Mouse (Mus musculus) MN1 (cell line): ENCODE results near the gene Med24.

ENCODE experiments used
- DNase-seq: peaks from one replicate; pipeline ENCODE4 v3.0.0-alpha.2; 2016; ENCODE audit warnings: low spot score

Med24 gene

GRCm38 (mm10) chr11:98729119-98729588 is at the start of gene Med24:
Gene Med24 (minus strand): TSS chr11:98729435.
- DNase-seq: peak; percentile 94

DNA sequence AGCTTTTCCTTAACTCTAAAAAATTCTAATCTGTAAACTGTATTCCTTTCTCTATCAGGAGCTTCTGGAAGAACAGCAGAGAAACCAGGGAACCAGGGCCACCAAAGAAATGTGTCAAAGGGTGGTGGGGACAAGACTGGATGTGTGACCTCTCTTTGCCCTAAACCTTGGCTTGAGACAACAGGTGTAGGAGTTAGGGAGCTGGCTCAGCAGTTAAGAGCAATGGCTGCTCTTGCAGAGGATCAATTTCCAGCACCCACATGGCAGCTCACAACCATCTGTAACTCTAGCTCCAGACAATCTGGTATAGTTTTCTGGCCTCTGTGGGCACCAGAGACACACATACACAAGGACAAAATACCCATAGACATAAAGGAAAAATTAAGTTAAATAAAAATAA is 48.7 kb upstream of the Med24 start:
- DNase-seq: no peak

GRCm38 (mm10) chr11:98776843-98777590 is 47.8 kb upstream of the Med24 start:
- peak; percentile 29 for DNase-seq

- peak; percentile 40 for DNase-seq
These were observed 47.0 kb upstream of the Med24 start for GRCm38 (mm10) chr11:98776052-98776764.

GRCm38 (mm10) chr11:98775348-98776051 is 46.3 kb upstream of the Med24 start:
- peak; percentile 98 for DNase-seq

- no peak for DNase-seq
These were observed 45.5 kb upstream of the Med24 start, which contains the start of gene Nr1d1 for GRCm38 (mm10) chr11:98774582-98775347. Gene Nr1d1 (minus strand): TSS chr11:98775333.

DNA sequence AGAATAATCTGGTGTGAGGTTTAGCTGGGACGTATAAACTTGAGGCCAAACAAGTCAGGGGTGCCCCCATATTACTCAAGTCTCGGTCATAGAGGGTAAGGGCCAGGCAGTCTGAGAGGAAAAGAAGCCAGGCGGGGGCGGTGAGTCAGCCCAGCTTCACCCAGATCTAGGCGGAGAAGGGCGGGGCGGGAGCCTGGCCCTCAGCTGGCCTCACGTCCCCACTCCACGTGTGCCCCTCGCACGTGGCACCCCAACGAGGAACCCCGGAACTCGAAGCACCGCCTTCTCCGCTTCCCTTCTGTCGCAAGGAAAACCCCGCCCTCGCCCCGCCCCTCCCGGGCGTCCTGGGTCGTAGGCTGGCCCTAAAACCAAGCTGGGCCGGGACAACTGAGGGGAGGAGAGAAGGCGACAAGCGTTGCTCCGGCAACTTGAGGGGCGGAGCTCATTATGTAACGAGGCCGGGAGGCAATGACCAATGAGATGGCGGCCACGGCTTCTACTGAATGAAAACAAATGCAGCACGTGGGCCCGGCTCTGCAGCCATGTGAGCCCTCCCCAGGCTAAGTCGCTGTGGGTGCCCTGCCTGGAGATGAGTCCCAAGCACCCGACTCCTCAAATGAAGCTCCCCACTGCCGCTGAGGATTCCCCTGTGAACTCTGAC is 44.5 kb upstream of the Med24 start:
- peak; percentile 95 for DNase-seq

DNA sequence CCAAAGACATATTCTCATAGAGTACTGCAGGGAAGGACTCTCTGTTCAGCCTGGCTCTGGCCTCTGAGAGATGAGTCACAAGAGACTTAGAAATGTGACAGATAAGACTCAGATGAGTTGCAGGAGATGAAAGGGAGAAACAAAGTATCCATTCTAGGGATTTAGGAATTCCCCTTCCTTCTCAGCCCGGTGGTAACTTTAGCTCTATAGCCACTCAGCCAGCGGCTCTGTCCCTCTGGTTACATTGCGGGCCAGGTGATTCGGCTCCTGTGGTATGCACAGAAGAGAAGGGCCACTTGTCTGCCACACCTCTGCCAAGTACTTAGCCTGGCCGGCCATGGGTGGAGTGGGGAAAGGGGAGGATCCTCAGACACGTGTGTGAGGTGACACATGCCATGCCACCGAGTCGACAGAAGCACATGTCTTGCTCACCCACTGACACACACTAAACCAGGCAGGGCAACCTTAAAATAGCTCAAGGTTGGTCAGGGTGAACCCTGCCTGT is 43.5 kb upstream of the Med24 start:
- peak; percentile 54 for DNase-seq

GRCm38 (mm10) chr11:98771844-98772525 is 42.8 kb upstream of the Med24 start:
- no peak for DNase-seq

GRCm38 (mm10) chr11:98771131-98771530 is 41.9 kb upstream of the Med24 start:
- DNase-seq: no peak

DNA sequence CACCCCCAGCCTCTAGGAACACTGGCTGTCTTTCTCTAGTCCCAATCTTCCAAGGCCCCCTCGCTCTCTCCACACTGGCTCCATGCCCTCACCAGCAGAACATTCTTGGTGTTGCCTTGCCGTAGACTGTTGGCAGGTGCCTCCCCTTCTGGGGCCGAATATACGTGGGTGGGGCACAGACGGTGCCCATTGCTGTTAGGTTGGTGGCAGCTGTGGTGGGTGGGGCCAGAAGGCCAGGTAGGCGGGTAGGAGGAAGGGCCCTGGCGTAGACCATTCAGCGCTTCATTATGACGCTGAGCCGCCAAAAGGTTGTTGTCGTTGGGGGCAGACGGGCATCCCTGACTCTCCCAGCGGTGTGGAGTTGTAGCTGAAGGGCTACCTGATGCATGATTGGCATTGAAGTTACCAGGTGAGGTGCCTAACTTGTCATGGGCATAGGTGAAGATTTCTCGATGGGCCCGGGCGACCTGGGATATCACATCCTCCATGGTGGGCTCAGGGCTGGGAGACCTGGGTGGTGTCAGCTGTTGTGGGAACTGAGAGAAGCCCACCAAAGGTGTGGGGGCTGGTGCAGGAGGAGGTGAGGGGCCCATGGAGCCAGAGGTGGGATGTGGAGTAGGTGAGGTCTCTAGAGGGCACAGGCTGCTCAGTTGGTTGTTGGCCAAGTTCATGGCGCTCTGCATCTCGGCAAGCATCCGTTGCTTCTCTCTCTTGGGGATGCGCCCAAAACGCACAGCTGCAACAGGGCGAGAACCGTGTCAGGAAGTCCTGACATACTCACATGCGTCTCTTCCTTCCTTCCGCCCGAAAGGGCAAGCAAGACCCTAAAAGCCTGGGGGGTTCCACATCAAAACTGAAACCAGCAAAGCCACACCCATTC is 41.1 kb upstream of the Med24 start:
- DNase-seq: no peak

GRCm38 (mm10) chr11:98769007-98769954 is 40.0 kb upstream of the Med24 start:
- DNase-seq: no peak

DNA sequence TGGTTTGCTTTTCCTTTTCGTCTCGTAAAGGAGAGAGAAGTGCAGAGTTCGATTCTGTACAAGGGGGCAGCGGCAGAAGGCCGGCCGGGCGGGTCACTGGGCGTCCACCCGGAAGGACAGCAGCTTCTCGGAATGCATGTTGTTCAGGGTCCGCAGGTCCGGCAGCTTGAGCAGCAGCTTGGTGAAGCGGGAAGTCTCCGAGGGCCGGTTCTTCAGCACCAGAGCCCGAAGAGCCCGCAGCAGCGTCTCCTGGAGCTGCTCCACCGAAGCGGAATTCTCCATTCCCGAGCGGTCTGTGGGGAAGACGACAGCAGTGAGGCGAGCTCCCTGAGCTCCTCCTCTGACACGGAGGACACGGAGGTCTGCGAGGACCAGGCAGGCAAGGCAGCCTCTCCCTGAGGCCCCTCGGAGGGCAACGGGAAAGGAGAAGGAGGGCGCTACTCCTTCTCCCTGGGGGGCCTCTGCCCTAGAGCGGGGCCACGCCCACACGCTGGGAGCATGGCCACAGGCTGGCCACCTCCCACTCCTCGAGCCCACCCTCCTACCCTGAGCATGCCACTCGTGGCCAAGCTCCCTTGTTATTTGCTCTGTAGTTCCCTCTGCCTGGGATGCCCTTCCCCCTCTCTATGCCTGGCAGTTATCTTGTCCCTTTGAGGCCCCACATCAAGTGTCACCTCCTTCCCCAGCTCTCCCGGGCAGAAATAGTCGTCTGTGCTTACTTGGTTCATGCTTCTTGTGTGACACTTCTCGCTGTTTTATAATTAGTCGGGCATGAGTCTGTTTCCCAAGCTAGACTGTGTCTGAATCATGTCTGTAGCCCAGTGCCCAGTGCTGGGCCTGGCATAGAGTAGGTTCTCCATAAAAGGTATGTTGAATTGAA is 39.1 kb upstream of the Med24 start:
- no peak for DNase-seq

DNA sequence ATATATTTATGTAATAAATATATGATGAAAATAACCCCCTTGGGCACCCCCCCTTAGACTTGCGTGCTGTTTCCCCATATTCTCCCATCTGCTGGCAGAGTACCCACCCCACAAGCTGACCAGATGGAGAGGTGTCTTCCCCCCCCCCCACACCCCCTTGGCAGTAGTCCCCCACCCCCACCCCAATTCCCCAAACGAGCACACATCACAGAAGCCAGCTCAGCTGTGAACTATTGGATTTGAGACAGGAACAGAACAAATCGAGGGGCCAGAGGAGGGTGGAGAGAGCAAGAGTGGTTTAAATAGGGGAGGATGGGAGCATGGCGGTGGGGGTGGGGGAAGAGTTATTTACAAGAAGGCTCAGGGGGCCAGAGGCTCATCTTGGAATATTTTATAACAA is 38.5 kb upstream of the Med24 start:
- DNase-seq: no peak

GRCm38 (mm10) chr11:98767276-98767675 is 38.0 kb upstream of the Med24 start:
- peak; percentile 19 for DNase-seq

DNA sequence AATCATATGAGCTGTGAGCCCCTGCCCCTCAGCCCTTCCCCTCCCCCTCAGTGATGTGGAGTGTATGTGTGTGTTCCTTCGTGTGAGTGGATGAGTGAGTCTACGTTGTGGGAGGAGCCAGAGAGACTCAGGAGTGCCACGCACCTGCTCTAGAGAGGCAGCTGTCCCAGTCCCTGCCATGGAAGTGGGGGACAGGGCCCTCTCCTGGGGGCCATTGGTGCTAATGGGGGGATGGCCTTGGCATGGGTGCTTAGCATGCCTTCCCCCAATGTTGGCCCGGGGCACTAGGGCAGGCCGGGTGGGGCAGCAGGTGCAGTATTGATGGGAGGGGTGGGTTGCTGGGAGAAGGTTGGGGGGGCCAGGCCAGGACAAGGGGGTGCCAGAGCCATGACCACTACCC is 37.6 kb upstream of the Med24 start:
- no peak for DNase-seq

- no peak for DNase-seq
These were observed 37.1 kb upstream of the Med24 start for GRCm38 (mm10) chr11:98766346-98766745.
